Mouse (Mus musculus) embryonic facial prominence, embryonic 14.5 days (tissue): ENCODE data around the gene Mrpl54. TPM values are rescaled to one million over a fixed set of nuclear protein-coding genes. Genes with fewer than 3 reads are reported as not detected.
A peak's percentile ranks its signal among the peaks of the same experiment; 100 is the strongest.

ENCODE experiments used
- ATAC-seq: fragments of 200-750 bp; cut with Nextera tagmentation; 2 replicates; pipeline ENCODE4 v1.8.0; 2017; ENCODE audit warnings: low read depth, moderate number of reproducible peaks, moderate TSS enrichment
- DNase-seq: peaks from one replicate; pipeline ENCODE4 v3.0.0-alpha.2; 2015; ENCODE audit warnings: low spot score
- H3K27ac ChIP-seq: fragments of 300-500 bp; sonication (generic); replicated peaks from 2 replicates; pipeline ENCODE4 v1.5.1; 2014; ENCODE audit warnings: low read depth, mild to moderate bottlenecking, low read length, moderate library complexity
- H3K27me3 ChIP-seq: fragments of 300-500 bp; sonication (generic); replicated peaks from 2 replicates; pipeline ENCODE4 v1.6.1; 2014; ENCODE audit warnings: low read length; ENCODE audit not compliant: control insufficient read depth, insufficient read depth
- H3K36me3 ChIP-seq: fragments of 300-500 bp; sonication (generic); 2 replicates; pipeline ENCODE4 v1.6.1; 2014; ENCODE audit warnings: low read length, mixed read lengths; ENCODE audit not compliant: control insufficient read depth, insufficient read depth
- H3K4me1 ChIP-seq: fragments of 300-500 bp; sonication (generic); 2 replicates; pipeline ENCODE4 v1.6.1; 2014; ENCODE audit warnings: antibody characterized with exemption, low read length; ENCODE audit not compliant: control insufficient read depth, insufficient read depth
- H3K4me2 ChIP-seq: fragments of 300-500 bp; sonication (generic); 2 replicates; pipeline ENCODE4 v1.6.1; 2014; ENCODE audit warnings: low read depth, mild to moderate bottlenecking, low read length, moderate library complexity, mixed read lengths
- H3K4me3 ChIP-seq: fragments of 300-500 bp; sonication (generic); 2 replicates; pipeline ENCODE4 v1.5.1; 2014; ENCODE audit warnings: low read depth, mild to moderate bottlenecking, low read length
- H3K9ac ChIP-seq: fragments of 300-500 bp; sonication (generic); 2 replicates; pipeline ENCODE4 v1.6.1; 2014; ENCODE audit warnings: low read depth, mild to moderate bottlenecking, low read length, moderate library complexity, mixed read lengths
- H3K9me3 ChIP-seq: fragments of 300-500 bp; sonication (generic); 2 replicates; pipeline ENCODE4 v1.6.1; 2016; ENCODE audit warnings: low read length; ENCODE audit not compliant: control insufficient read depth
- WGBS: fragments of 180-500 bp; shearing (Covaris S2); extraction: QIAGEN DNeasy Blood & Tissue Kit; methylation state at CpG from one replicate; pipeline ENCODE4 v1.1.7; 2014; 5-methylcytosine and 5-hydroxymethylcytosine counted together
- polyA plus RNA-seq: library from polyadenylated mRNA; unstranded; fragments of >200 nt; fragmentation: Nextera tagmentation; extraction: Ambion mirVana; gene quantifications from 2 replicates; pipeline ENCODE4 v1.2.1, GENCODE M21; 2014

Mrpl54 gene
- polyA plus RNA-seq, 1 experiment from 2014 or later = 196 TPM

- 4% methylated on average over 11 of the region's 17 CpGs for WGBS
- peak; percentile 66 for DNase-seq
- peak; percentile 31 for ATAC-seq
- Histone ChIP-seq H3K27me3 (peaks cover 29% of the 10 kb centered on the region), H3K9ac (no peak overlapping the region), H3K4me1 (no peaks in the 10 kb centered on the region), H3K36me3 (no peaks in the 10 kb centered on the region), H3K4me3 (peak overlapping the region; percentile 40), H3K27ac (no peak overlapping the region), H3K4me2 (peak overlapping the region; percentile 64), H3K9me3 (no peaks in the 10 kb centered on the region)
Measured at GRCm38 (mm10) chr10:81284719-81285118, 18.0 kb upstream of the Mrpl54 start.

GRCm38 (mm10) chr10:81284189-81284588 is 17.5 kb upstream of the Mrpl54 start:
- Histone ChIP-seq H3K4me3 (0 out of 2 replicates have a peak overlapping the region, but pooled peaks have one; percentile 40), H3K27me3 (peaks cover 25% of the 10 kb centered on the region), H3K27ac (no peak overlapping the region), H3K9ac (no peak overlapping the region), H3K4me2 (peak overlapping the region; percentile 64; the same call in 1 of the 2 replicates), H3K9me3 (no peaks in the 10 kb centered on the region), H3K36me3 (no peaks in the 10 kb centered on the region), H3K4me1 (no peaks in the 10 kb centered on the region)
- DNase-seq (no peak), ATAC-seq (no peak)
- 40% methylated on average over 6 of the region's 6 CpGs for WGBS

GRCm38 (mm10) chr10:81279496-81279895 is 12.8 kb upstream of the Mrpl54 start:
- H3K27ac ChIP-seq = no peak overlapping the region
- DNase-seq (no peak), ATAC-seq (no peak)
- no peaks in the 10 kb centered on the region for H3K9me3 ChIP-seq
- 36% methylated on average over 10 of the region's 10 CpGs for WGBS
- no peaks in the 10 kb centered on the region for H3K36me3 ChIP-seq
- H3K4me1 ChIP-seq = no peaks in the 10 kb centered on the region
- 0 out of 2 replicates have a peak overlapping the region, but pooled peaks have one; percentile 25 for H3K9ac ChIP-seq
- peaks cover 14% of the 10 kb centered on the region for H3K27me3 ChIP-seq
- H3K4me2 ChIP-seq = no peak overlapping the region
- no peak overlapping the region for H3K4me3 ChIP-seq

GRCm38 (mm10) chr10:81277676-81278075 is 10.9 kb upstream of the Mrpl54 start:
- no peak for ATAC-seq
- no peak overlapping the region for H3K27ac ChIP-seq
- 73% methylated on average over 22 of the region's 22 CpGs for WGBS

GRCm38 (mm10) chr10:81273842-81274241 is 7.1 kb upstream of the Mrpl54 start:
- peaks cover 42% of the 10 kb centered on the region for H3K36me3 ChIP-seq
- WGBS = 94% methylated on average over 19 of the region's 19 CpGs
- ATAC-seq = no peak

More at GRCm38 (mm10) chr10:81277676-81278075, 10.9 kb upstream of the Mrpl54 start:
- H3K36me3 ChIP-seq = peaks cover 14% of the 10 kb centered on the region
- H3K4me1 ChIP-seq = no peaks in the 10 kb centered on the region
- no peaks in the 10 kb centered on the region for H3K9me3 ChIP-seq
- no peak for DNase-seq
- H3K4me2 ChIP-seq = no peak overlapping the region
- no peaks in the 10 kb centered on the region for H3K27me3 ChIP-seq
- no peak overlapping the region for H3K4me3 ChIP-seq
- no peak overlapping the region for H3K9ac ChIP-seq

GRCm38 (mm10) chr10:81272356-81272755 is 5.6 kb upstream of the Mrpl54 start:
- 94% methylated on average over 20 of the region's 21 CpGs for WGBS
- H3K27me3 ChIP-seq = no peaks in the 10 kb centered on the region
- no peak overlapping the region for H3K27ac ChIP-seq
- H3K4me3 ChIP-seq = no peak overlapping the region
- peaks cover 6% of the 10 kb centered on the region; the same call in 1 of the 2 replicates for H3K4me1 ChIP-seq
- H3K9me3 ChIP-seq = no peaks in the 10 kb centered on the region
- no peak overlapping the region for H3K4me2 ChIP-seq
- no peak overlapping the region for H3K9ac ChIP-seq
- H3K36me3 ChIP-seq = peaks cover 42% of the 10 kb centered on the region
- DNase-seq (no peak), ATAC-seq (peak; percentile 9; the same call in 1 of the 2 replicates)

More at GRCm38 (mm10) chr10:81273842-81274241, 7.1 kb upstream of the Mrpl54 start:
- no peaks in the 10 kb centered on the region for H3K9me3 ChIP-seq
- H3K4me2 ChIP-seq = no peak overlapping the region
- no peak overlapping the region for H3K9ac ChIP-seq
- H3K27me3 ChIP-seq = no peaks in the 10 kb centered on the region
- H3K27ac ChIP-seq = no peak overlapping the region
- peaks cover 2% of the 10 kb centered on the region; the same call in 1 of the 2 replicates for H3K4me1 ChIP-seq
- no peak for DNase-seq
- no peak overlapping the region for H3K4me3 ChIP-seq

- H3K9ac ChIP-seq = peak overlapping the region; percentile 87
Measured at GRCm38 (mm10) chr10:81268643-81269412, 2.1 kb upstream of the Mrpl54 start.

GRCm38 (mm10) chr10:81268056-81268455 is 1.3 kb upstream of the Mrpl54 start:
- DNase-seq (peak; percentile 96), ATAC-seq (peak; percentile 58)
- peak overlapping the region; percentile 70 for H3K4me3 ChIP-seq
- H3K9ac ChIP-seq = peak overlapping the region; percentile 87
- H3K27ac ChIP-seq = no peak overlapping the region
- peaks cover 53% of the 10 kb centered on the region for H3K36me3 ChIP-seq
- peaks cover 6% of the 10 kb centered on the region; the same call in 1 of the 2 replicates for H3K4me1 ChIP-seq
- 8% methylated on average over 23 of the region's 23 CpGs for WGBS
- H3K4me2 ChIP-seq = peak overlapping the region; percentile 68
- H3K9me3 ChIP-seq = no peaks in the 10 kb centered on the region
- no peaks in the 10 kb centered on the region for H3K27me3 ChIP-seq

More at GRCm38 (mm10) chr10:81268643-81269412, 2.1 kb upstream of the Mrpl54 start:
- Histone ChIP-seq H3K9me3 (no peaks in the 10 kb centered on the region), H3K4me1 (peaks cover 6% of the 10 kb centered on the region; the same call in 1 of the 2 replicates), H3K4me3 (peak overlapping the region; percentile 70), H3K27me3 (no peaks in the 10 kb centered on the region), H3K36me3 (peaks cover 53% of the 10 kb centered on the region), H3K27ac (no peak overlapping the region), H3K4me2 (peak overlapping the region; percentile 68)
- no peak for DNase-seq
- 79% methylated on average over 15 of the region's 16 CpGs for WGBS
- no peak for ATAC-seq
